Mouse (Mus musculus) lung, embryonic 14.5 days (tissue): ENCODE results near the gene Pitpnm1. TPM values are rescaled to one million over a fixed set of nuclear protein-coding genes. Genes with fewer than 3 reads are reported as not detected.

Experiments used
- ATAC-seq: fragments of 200-750 bp; cut with Nextera tagmentation; 2 replicates; pipeline ENCODE4 v1.8.0; 2017; ENCODE audit warnings: mild to moderate bottlenecking, moderate TSS enrichment, moderate library complexity; ENCODE audit not compliant: insufficient read depth
- DNase-seq: peaks from one replicate; pipeline ENCODE4 v3.0.0-alpha.2; 2015
- H3K27ac ChIP-seq: fragments of 300-500 bp; sonication (generic); 2 replicates; pipeline ENCODE4 v1.5.1; 2014; ENCODE audit warnings: low read depth, mild to moderate bottlenecking, moderate library complexity
- H3K27me3 ChIP-seq: fragments of 300-500 bp; sonication (generic); 2 replicates; pipeline ENCODE4 v1.6.1; 2014; ENCODE audit warnings: low read length, control low read depth; ENCODE audit not compliant: insufficient read depth
- H3K36me3 ChIP-seq: fragments of 300-500 bp; sonication (generic); 2 replicates; pipeline ENCODE4 v1.6.1; 2014; ENCODE audit warnings: control low read depth; ENCODE audit not compliant: insufficient read depth
- H3K4me1 ChIP-seq: fragments of 300-500 bp; sonication (generic); 2 replicates; pipeline ENCODE4 v1.6.1; 2014; ENCODE audit warnings: antibody characterized with exemption, control low read depth; ENCODE audit not compliant: insufficient read depth
- H3K4me2 ChIP-seq: fragments of 300-500 bp; sonication (generic); 2 replicates; pipeline ENCODE4 v1.6.1; 2014; ENCODE audit warnings: mild to moderate bottlenecking
- H3K4me3 ChIP-seq: fragments of 300-500 bp; sonication (generic); 2 replicates; pipeline ENCODE4 v1.5.1; 2014; ENCODE audit warnings: low read depth, low read length
- H3K9ac ChIP-seq: fragments of 300-500 bp; sonication (generic); 2 replicates; pipeline ENCODE4 v1.6.1; 2014
- H3K9me3 ChIP-seq: fragments of 300-500 bp; sonication (generic); 2 replicates; pipeline ENCODE4 v1.6.1; 2016; ENCODE audit warnings: low read depth, low read length, control low read depth
- CTCF ChIP-seq: IDR thresholded peaks from 2 replicates; pipeline ENCODE4 v1.5.1; 2016; ENCODE audit warnings: antibody characterized with exemption, low read depth
- WGBS: fragments of 180-500 bp; shearing (Covaris S2); extraction: QIAGEN DNeasy Blood & Tissue Kit; methylation state at CpG from one replicate; pipeline ENCODE4 v1.1.7; 2014; 5-methylcytosine and 5-hydroxymethylcytosine counted together
- polyA plus RNA-seq: library from polyadenylated mRNA; unstranded; fragments of >200 nt; fragmentation: Nextera tagmentation; extraction: Ambion mirVana; gene quantifications from 2 replicates; pipeline ENCODE4 v1.2.1, GENCODE M21; 2014

Gene Pitpnm1
- polyA plus RNA-seq, 1 experiment from 2014 or later = 5.5 TPM

- WGBS = 94% methylated on average over 26 of the region's 26 CpGs
- DNase-seq = no peak
- no peak overlapping the region for H3K4me2 ChIP-seq
- no peak for ATAC-seq
- no peak for TF ChIP-seq CTCF
- no peaks in the 10 kb centered on the region for H3K4me1 ChIP-seq
- no peaks in the 10 kb centered on the region for H3K9me3 ChIP-seq
- H3K9ac ChIP-seq = no peak overlapping the region
- H3K27me3 ChIP-seq = no peaks in the 10 kb centered on the region
- peaks cover 54% of the 10 kb centered on the region for H3K36me3 ChIP-seq
- no peak overlapping the region for H3K4me3 ChIP-seq
- no peak overlapping the region for H3K27ac ChIP-seq
These were observed 12.5 kb downstream of the Pitpnm1 start for GRCm38 (mm10) chr19:4112063-4112960.

- peak; percentile 58 for DNase-seq
- H3K27me3 ChIP-seq = no peaks in the 10 kb centered on the region
- H3K27ac ChIP-seq = no peak overlapping the region
- no peaks in the 10 kb centered on the region for H3K9me3 ChIP-seq
- no peak for TF ChIP-seq CTCF
- ATAC-seq = peak; percentile 64; the same call in 1 of the 2 replicates
- H3K4me3 ChIP-seq = no peak overlapping the region
- H3K9ac ChIP-seq = no peak overlapping the region
- peaks cover 63% of the 10 kb centered on the region for H3K36me3 ChIP-seq
- 61% methylated on average over 13 of the region's 13 CpGs for WGBS
- H3K4me1 ChIP-seq = no peaks in the 10 kb centered on the region
- H3K4me2 ChIP-seq = 0 out of 2 replicates have a peak overlapping the region, but pooled peaks have one; percentile 11
These were observed 13.5 kb downstream of the Pitpnm1 start for GRCm38 (mm10) chr19:4113186-4113805.

- peak; percentile 23 for ATAC-seq
These were observed 14.0 kb downstream of the Pitpnm1 start for GRCm38 (mm10) chr19:4113806-4114230.

GRCm38 (mm10) chr19:4114551-4114950 is 14.8 kb downstream of the Pitpnm1 start:
- H3K27ac ChIP-seq = no peak overlapping the region

More at GRCm38 (mm10) chr19:4113806-4114230, 14.0 kb downstream of the Pitpnm1 start:
- Histone ChIP-seq H3K4me1 (no peaks in the 10 kb centered on the region), H3K4me3 (no peak overlapping the region), H3K27me3 (no peaks in the 10 kb centered on the region), H3K36me3 (peaks cover 63% of the 10 kb centered on the region), H3K9me3 (no peaks in the 10 kb centered on the region), H3K4me2 (peak overlapping the region; percentile 11; the same call in 1 of the 2 replicates), H3K9ac (no peak overlapping the region), H3K27ac (no peak overlapping the region)
- 22% methylated on average over 5 of the region's 5 CpGs for WGBS
- no peak for DNase-seq
- no peak for TF ChIP-seq CTCF

GRCm38 (mm10) chr19:4115144-4115543 is 15.3 kb downstream of the Pitpnm1 start:
- no peak for ATAC-seq
- Histone ChIP-seq H3K4me1 (no peaks in the 10 kb centered on the region), H3K9me3 (no peaks in the 10 kb centered on the region), H3K27me3 (no peaks in the 10 kb centered on the region), H3K4me2 (no peak overlapping the region), H3K36me3 (peaks cover 66% of the 10 kb centered on the region), H3K27ac (no peak overlapping the region), H3K9ac (no peak overlapping the region), H3K4me3 (no peak overlapping the region)
- 93% methylated on average over 10 of the region's 10 CpGs for WGBS
- no peak for TF ChIP-seq CTCF
- no peak for DNase-seq

More at GRCm38 (mm10) chr19:4114551-4114950, 14.8 kb downstream of the Pitpnm1 start:
- TF ChIP-seq CTCF = no peak
- WGBS = 77% methylated on average over 10 of the region's 10 CpGs
- ATAC-seq = no peak
- Histone ChIP-seq H3K4me2 (no peak overlapping the region), H3K9ac (no peak overlapping the region), H3K4me1 (no peaks in the 10 kb centered on the region), H3K4me3 (no peak overlapping the region), H3K9me3 (no peaks in the 10 kb centered on the region), H3K27me3 (no peaks in the 10 kb centered on the region), H3K36me3 (peaks cover 66% of the 10 kb centered on the region)
- DNase-seq = no peak

GRCm38 (mm10) chr19:4115816-4116215 is 16.0 kb downstream of the Pitpnm1 start:
- no peak for TF ChIP-seq CTCF
- Histone ChIP-seq H3K4me1 (peaks cover 3% of the 10 kb centered on the region; the same call in 1 of the 2 replicates), H3K9ac (no peak overlapping the region), H3K27me3 (no peaks in the 10 kb centered on the region), H3K9me3 (no peaks in the 10 kb centered on the region), H3K36me3 (peaks cover 66% of the 10 kb centered on the region), H3K27ac (no peak overlapping the region), H3K4me2 (no peak overlapping the region), H3K4me3 (no peak overlapping the region)
- no peak for DNase-seq
- no peak for ATAC-seq
- WGBS = 82% methylated on average over 11 of the region's 11 CpGs

GRCm38 (mm10) chr19:4117006-4117405 is 17.2 kb downstream of the Pitpnm1 start:
- no peak overlapping the region for H3K27ac ChIP-seq
- DNase-seq = no peak

More at GRCm38 (mm10) chr19:4117006-4117405, 17.2 kb downstream of the Pitpnm1 start:
- ATAC-seq = no peak
- no peaks in the 10 kb centered on the region for H3K27me3 ChIP-seq
- 92% methylated on average over 7 of the region's 7 CpGs for WGBS
- peaks cover 62% of the 10 kb centered on the region for H3K36me3 ChIP-seq
- TF ChIP-seq CTCF = no peak
- no peak overlapping the region for H3K4me2 ChIP-seq
- H3K4me3 ChIP-seq = no peak overlapping the region
- no peaks in the 10 kb centered on the region for H3K9me3 ChIP-seq
- no peak overlapping the region for H3K9ac ChIP-seq
- H3K4me1 ChIP-seq = peaks cover 3% of the 10 kb centered on the region; the same call in 1 of the 2 replicates
